Mouse (Mus musculus) thymus, adult 2 months (tissue): ENCODE data around the gene Nomo1. TPM values are rescaled to one million over a fixed set of nuclear protein-coding genes. Genes with fewer than 3 reads are reported as not detected.

ENCODE experiments used
- DNase-seq: peaks from one replicate; pipeline ENCODE4 v3.0.0; 2021
- H3K27ac ChIP-seq: fragments of 200-500 bp; 2 replicates; pipeline ENCODE4 v1.5.1; 2012; ENCODE audit warnings: low read length, control low read depth; ENCODE audit not compliant: control insufficient read depth, insufficient read depth
- H3K27me3 ChIP-seq: fragments of 200-500 bp; 2 replicates; pipeline ENCODE4 v1.6.1; 2012; ENCODE audit warnings: mild to moderate bottlenecking, low read length, moderate library complexity, mixed read lengths; ENCODE audit not compliant: control insufficient read depth, insufficient read depth
- H3K36me3 ChIP-seq: fragments of 200-500 bp; 2 replicates; pipeline ENCODE4 v1.6.1; 2012; ENCODE audit warnings: mild to moderate bottlenecking, low read length, moderate library complexity; ENCODE audit not compliant: control insufficient read depth, insufficient read depth
- H3K4me1 ChIP-seq: fragments of 200-500 bp; replicated peaks from 2 replicates; pipeline ENCODE4 v1.6.1; 2012; ENCODE audit warnings: low read length; ENCODE audit not compliant: control insufficient read depth, insufficient read depth
- H3K4me3 ChIP-seq: fragments of 200-500 bp; 2 replicates; pipeline ENCODE4 v1.5.1; 2012; ENCODE audit warnings: mild to moderate bottlenecking, low read length, control low read depth, moderate library complexity; ENCODE audit not compliant: control insufficient read depth, insufficient read depth
- CTCF ChIP-seq: fragments of 200-500 bp; IDR thresholded peaks from 2 replicates; pipeline ENCODE4 v1.5.1; 2012; ENCODE audit warnings: mild to moderate bottlenecking, control low read depth, low read length, moderate library complexity, borderline replicate concordance; ENCODE audit not compliant: control insufficient read depth, poor library complexity, insufficient read depth; ENCODE audit errors: extremely low read depth
- POLR2A ChIP-seq: fragments of 200-500 bp; IDR thresholded peaks from 2 replicates; pipeline ENCODE4 v1.6.1; 2012; ENCODE audit warnings: mild to moderate bottlenecking, low read length, control low read depth, moderate library complexity; ENCODE audit not compliant: control insufficient read depth, poor library complexity, insufficient read depth; ENCODE audit errors: extremely low read depth
- WGBS: fragments of 180-500 bp; shearing (Covaris S2); methylation state at CpG from one replicate; pipeline ENCODE4 v1.1.7; 2018; 5-methylcytosine and 5-hydroxymethylcytosine counted together
- polyA plus RNA-seq: library from polyadenylated mRNA; depleted of rRNA; stranded (reverse); fragments of >200 nt; gene quantifications from 2 replicates; pipeline ENCODE4 v1.2.3, GENCODE M21; 2012

The Nomo1 gene
- polyA plus RNA-seq, 1 experiment = 37.4 TPM

DNA sequence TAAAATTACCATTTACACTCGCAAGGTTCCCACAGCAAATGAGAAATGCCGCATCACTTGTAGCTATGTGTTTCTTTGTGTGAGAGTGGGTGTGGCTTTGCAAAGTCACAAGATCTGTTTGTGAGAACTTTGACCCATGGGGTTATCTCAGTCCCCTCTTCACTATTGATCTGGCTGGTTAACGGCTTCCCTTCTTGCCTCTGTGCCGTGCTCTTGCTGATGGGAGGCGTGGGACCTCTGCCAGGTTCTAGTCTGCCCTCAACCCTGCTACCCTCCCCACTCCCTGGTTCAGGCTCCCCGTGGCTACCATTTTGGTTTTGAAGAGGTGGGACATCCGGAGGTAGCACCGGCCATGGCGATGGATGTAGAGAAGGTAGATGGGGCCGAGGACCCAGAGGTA, 4.8 kb upstream of the Nomo1 start:
- no peak for TF ChIP-seq POLR2A
- no peak for TF ChIP-seq CTCF
- WGBS = 95% methylated on average over 10 of the region's 10 CpGs
- Histone ChIP-seq H3K4me3 (no peak overlapping the region), H3K36me3 (no peaks in the 10 kb centered on the region), H3K27ac (no peak overlapping the region), H3K4me1 (no peaks in the 10 kb centered on the region), H3K27me3 (no peaks in the 10 kb centered on the region)
- no peak for DNase-seq

DNA sequence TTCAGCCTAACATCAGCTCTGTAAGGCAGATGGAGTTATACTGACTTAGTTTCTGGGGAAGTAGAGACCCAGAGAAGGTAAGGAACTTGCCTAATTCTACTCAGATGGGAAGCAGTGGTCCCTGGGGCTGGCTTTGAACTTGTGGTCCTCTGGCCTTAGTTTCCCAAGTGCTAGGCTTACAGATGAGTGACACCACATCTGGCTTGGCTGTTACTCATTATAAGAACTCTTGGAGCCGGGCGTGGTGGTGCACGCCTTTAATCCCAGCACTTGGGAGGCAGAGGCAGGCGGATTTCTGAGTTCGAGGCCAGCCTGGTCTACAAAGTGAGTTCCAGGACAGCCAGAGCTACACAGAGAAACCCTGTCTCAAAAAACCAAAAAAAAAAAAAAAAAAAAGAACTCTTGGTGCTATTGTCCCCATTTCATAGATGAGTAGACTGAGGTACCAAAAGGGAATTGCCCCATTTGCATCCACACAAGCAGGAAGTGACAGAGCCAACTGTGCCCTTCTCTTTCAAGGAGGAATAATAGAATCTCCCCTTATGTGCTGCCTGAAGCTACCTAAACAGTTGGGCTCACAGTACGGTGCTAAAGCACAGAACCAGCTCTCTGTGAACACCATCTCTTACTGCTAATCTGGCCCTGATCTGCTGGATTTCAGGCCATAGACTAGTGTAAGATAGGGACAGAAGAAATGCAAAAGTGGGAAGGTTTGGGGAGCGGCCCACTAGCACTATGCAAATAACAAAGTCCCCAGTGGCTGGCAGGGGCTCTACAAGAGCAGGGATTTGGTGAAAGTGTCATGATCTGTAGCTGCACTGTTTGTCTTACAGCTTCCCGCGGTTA, 4.0 kb upstream of the Nomo1 start:
- H3K4me3 ChIP-seq = no peak overlapping the region
- WGBS = 82% methylated on average over 9 of the region's 9 CpGs
- H3K36me3 ChIP-seq = no peaks in the 10 kb centered on the region
- H3K27ac ChIP-seq = no peak overlapping the region
- no peaks in the 10 kb centered on the region for H3K27me3 ChIP-seq
- no peak for DNase-seq
- TF ChIP-seq CTCF = no peak
- TF ChIP-seq POLR2A = no peak
- peaks cover 6% of the 10 kb centered on the region for H3K4me1 ChIP-seq

GRCm38 (mm10) chr7:46030145-46030488, 3.4 kb upstream of the Nomo1 start, which contains the start of gene Abcc6:
Abcc6 (minus strand) TSS chr7:46030302.
- DNase-seq = no peak
- WGBS = 64% methylated on average over 11 of the region's 11 CpGs
- H3K27ac ChIP-seq = no peak within 1 kb of the TSS
- H3K4me1 ChIP-seq = peaks cover 10% of the 10 kb centered on the region
- no peak for TF ChIP-seq CTCF
- TF ChIP-seq POLR2A = no peak
- H3K4me3 ChIP-seq = no peak within 1 kb of the TSS
- no peaks in the 10 kb centered on the region for H3K27me3 ChIP-seq
- no peaks in the 10 kb centered on the region for H3K36me3 ChIP-seq

DNA sequence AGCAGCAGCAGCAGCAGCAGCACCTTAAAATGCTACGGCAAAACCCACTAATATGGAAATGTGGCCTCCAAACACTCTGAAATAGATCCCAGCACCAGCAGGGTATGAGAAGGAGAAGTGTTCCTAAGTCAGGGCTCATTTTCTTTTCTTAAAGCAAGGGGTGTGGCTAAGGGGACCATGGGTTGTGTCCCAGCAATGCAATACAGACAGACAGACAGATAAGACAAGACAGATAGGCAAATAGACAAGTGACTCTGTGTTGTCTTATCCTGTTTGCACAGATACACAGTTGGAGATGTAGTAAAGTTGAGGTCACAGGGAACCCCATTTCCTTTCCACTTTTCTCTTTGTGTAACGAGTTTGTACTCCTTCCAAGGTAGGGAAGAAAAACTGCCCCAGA, 2.4 kb upstream of the Nomo1 start:
- TF ChIP-seq POLR2A = no peak
- no peak for TF ChIP-seq CTCF
- Histone ChIP-seq H3K4me3 (no peak overlapping the region), H3K27ac (no peak overlapping the region), H3K36me3 (no peaks in the 10 kb centered on the region), H3K27me3 (no peaks in the 10 kb centered on the region), H3K4me1 (peaks cover 10% of the 10 kb centered on the region)
- WGBS = 62% methylated on average over 2 of the region's 2 CpGs
- no peak for DNase-seq

DNA sequence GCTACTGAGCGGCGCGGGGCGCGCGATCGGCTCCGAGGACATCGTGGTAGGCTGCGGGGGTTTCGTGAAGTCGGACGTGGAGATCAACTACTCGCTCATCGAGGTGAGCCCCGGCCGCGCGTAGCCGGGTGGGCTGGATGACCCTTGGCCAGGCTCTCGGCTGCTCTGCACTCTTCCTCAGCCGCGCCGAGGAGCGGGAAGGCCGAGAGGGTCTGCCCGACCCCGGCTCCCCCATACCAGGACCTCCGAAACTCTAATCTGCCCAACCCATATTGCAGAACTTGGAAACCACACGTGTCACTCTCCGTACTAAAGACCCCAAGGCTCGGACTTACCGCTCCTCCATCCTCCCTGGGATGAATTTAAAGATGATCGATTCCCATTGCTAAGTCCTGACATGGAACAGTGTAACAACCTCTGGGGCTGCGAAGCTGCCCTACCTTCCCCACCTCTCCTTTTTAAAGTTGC, 406 bp downstream of the Nomo1 start:
- no peak overlapping the region for H3K27ac ChIP-seq
- no peaks in the 10 kb centered on the region for H3K27me3 ChIP-seq
- H3K36me3 ChIP-seq = no peaks in the 10 kb centered on the region
- peaks cover 10% of the 10 kb centered on the region for H3K4me1 ChIP-seq
- no peak for DNase-seq
- H3K4me3 ChIP-seq = peak overlapping the region; percentile 84
- WGBS = under 1% methylated on average over 35 of the region's 35 CpGs
- TF ChIP-seq POLR2A (no peak), CTCF (no peak)

DNA sequence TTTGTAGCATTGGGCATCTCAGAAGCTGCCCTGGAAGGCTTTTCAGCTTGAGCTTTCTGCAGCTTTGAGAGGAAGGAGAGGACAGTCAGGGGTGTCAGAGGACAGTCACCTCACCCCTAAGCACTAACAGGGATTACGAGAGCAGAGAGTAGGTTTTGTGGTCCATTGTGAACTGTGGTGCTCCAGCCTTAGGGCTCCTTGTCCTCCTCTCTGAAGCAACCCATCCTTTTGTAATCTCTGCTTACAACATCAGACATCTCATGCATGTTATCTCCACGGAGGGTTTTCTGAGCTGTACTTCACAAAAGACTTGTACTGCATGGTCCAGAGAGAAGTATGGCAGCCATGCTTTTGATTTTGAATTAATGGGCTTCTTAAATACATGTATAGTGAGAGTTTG, 1.5 kb downstream of the Nomo1 start:
- Histone ChIP-seq H3K36me3 (0 out of 2 replicates have a peak, but pooled peaks cover 6% of the 10 kb centered on the region), H3K27ac (no peak overlapping the region), H3K4me3 (no peak overlapping the region), H3K4me1 (peaks cover 10% of the 10 kb centered on the region), H3K27me3 (no peaks in the 10 kb centered on the region)
- WGBS = 79% methylated on average over 2 of the region's 2 CpGs
- DNase-seq = no peak
- TF ChIP-seq POLR2A (no peak), CTCF (no peak)
